Mouse (Mus musculus) 3T3-L1 (cell line): ENCODE measurements at regions not wholly inside any gene's neighbourhood (a gene's known extent, or its start where the extent isn't known, plus 50 kb on each side); places are given as distances from the start of the nearest gene placed in this dataset.

Experiments
- DNase-seq: peaks from one replicate; pipeline ENCODE4 v3.0.0-alpha.2; 2015; ENCODE audit warnings: low read depth, low spot score

DNA sequence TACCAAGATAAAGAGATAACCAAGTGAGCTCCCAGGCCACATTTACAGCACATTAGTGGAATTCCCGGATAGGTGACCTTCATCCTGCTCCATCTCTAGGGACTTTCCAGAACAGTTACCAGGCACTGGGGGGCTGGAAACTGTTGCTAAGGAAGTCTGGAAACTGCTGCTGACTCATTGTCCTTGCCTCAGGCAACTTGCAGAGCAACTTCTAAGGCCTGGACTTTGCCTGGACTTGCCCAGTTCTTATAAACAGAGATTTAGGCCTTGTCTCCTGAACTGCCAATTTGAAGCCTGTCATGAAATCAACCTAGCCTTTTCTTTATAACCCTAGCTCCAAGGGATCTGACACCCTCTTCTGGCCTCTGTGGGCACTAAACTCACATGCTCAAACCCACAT is 224.0 kb upstream of the Gm6657 start:
- DNase-seq = peak; percentile 98

DNA sequence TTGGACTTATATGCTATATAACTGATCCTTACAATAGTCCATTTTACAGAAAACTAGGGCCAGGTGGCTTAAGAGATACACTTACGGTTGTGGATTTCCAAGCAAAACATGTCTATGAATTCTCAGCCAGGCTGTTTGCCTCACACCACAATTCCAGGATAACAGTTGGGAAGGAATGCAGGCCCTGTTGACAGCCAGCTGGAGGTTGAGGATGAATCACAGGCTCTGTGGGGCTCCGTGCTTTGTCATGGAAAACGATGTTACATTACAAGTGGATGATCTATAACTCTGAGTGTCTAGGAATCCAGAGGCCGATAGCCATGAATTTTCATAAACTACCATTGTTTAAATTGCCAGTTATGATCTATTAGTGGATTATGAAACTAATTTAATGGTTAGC is 221.9 kb upstream of the Gm6657 start:
- peak; percentile 81 for DNase-seq

DNA sequence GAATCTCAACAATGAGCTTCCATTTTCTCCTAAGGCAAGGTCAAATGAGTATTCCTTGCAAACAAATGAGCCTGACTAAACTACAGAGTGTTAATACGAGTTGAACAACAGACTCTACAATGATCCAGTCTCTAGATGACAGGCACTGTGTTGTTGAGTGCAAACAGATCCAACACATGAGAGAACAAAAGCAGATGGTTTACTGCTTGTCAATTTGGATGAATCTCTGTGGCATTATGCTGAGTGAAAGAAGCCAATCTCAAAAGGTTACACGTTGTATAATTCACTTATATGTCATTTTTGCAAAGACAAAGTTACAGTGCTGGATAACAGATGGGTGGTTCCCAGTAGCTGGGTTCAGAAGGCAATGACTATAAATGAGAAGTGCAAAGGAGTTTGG is 217.1 kb upstream of the Gm6657 start:
- DNase-seq = no peak

DNA sequence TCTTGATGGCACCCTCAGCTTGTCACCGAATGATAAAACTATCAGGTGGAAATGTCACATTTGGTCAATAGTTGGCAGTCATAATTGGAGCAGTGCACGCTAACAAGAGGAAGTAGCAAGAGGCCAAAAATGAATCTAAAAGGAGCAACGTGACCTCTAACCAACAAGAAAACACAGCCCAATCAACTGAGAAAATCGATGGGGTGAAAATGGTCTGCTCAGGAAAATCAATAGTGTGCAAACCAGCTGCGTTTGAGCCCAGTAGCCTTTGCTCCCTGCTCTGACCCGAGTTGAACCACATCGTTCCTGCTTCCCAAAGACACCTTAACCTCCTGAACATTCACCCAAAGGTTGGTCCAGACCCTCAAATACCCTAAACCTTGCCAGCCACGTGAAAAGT is 207.3 kb upstream of the Gm6657 start:
- DNase-seq = no peak

DNA sequence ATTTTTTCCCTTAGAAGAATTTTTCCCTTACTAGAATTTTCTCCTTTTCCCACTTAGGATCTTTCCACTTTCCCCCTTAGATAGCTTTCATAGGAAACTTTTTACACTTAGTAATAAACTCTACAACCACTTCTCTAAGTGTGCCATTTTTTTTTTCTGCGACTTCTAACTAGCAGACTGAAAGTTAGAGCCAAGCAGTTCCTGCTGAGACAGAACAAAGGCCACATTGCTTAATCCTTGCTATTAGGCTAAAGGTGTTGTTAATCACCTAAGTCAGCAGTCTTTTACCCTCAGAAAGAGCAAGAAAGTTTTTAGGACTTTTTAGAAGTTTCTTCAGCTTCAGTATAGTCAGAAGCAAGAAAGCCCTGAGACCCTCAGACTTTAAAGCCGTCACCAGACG is 204.3 kb upstream of the Gm6657 start:
- no peak for DNase-seq

DNA sequence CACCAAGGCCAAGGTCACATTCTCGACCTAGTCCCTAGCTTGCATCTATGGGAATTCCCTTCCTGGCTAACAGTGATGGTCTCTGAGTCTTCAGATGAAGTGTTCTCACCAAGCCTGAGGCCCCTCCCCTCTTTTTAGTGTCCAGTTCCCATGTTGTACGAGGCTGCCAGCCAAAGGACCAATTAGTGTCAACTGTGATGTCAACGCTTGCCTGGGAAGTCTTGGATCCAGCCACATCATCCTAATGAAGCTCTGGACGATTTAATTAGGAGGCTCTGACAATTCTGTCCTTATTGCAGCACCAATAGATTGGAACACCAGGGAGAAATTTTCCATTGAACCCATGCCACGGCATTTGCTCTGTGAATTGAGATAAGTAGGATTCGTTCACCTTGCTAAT is 202.4 kb upstream of the Gm6657 start:
- no peak for DNase-seq

DNA sequence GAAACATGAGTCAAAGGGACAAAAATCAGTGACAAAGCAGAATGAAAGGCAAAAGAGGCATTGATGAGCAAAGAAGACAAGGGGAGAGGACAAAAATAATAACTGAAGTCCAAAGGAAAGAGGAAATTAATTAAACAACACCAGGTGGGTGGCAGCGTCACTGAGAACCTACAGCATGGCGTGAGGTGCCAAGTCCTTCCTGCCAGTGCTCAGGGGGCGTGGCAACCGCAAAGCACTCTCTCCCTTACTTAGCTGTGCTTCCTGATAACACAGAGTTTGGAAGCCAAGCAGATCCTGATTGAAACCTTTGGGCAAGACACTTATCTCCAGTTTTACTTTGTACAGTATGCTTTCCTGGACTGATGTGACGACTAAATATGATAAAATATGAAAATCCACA is 199.9 kb upstream of the Gm6657 start:
- DNase-seq = no peak

DNA sequence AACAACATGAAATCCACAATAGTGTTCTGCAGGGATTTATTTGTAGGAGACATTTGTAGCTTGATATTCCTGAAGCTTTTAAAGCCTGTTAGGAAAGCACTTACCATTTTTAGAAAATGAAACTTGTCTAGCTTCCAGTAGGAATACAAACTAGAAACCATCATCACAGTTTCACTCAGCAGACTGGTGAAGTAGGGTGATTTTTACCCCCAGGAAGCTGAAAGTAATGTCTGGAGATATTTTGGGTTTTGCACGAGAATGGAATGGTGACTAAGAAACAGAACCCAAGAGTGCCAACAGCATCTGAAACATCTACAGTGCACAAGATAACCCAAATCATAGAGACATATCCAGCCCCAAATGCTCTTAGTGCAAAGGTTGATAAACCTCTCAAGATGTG is 196.1 kb upstream of the Gm6657 start:
- no peak for DNase-seq

DNA sequence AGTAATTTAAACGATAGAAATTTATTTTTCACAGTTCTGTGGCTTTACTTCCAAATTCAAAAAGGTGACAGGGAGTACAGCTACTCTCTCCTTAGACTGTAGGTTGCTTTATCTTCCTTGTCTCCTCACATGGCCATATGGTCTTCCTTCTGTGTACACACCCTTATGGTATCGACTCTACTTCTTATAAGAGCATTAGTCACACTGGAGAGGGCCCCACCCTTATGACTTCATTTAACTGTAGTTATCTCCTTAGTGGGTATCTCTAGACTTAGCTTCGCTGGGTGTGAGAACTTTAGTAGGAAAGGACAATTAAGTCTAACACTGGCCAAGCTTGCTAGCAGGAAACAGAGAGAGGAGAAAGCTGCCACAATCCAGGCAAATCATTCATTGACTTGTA is 193.6 kb upstream of the Gm6657 start:
- no peak for DNase-seq

DNA sequence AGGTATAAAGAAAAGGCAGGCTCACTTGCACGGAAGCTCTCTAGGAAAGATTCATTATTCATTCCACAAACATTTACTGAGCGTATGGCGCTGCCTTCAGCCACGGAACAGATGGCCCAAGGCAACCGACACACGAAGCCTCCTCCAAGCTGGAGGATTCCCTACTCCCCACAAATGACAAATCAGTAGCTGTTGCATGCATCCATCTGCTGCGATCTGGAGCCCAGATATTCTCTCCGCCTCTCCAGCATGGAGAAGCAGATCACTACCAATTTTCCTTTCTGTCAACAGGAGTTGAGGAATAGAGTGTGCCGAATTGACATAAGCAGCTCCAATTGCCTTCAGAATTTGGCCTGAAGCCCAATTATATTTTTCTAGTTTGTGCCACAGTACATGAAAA is 192.2 kb upstream of the Gm6657 start:
- DNase-seq = no peak

DNA sequence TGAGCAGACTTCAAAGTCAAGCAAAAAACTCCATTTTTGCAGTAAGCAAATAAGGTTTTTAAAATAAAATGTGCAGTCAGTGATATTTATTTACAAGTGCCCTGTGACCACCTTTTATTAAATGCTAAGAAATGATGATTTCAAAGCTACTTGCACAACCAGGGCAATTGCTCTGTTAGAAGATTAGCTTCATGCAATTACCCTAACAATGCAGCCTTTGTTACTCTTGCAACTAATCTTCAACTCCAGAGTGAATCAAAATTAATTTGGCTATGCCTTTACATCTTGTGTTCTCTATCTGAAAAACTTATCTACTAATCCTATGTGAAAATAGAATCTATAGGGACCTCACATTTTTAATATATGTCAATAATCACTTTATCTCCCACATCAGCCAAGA is 160.3 kb upstream of the Gm6657 start:
- DNase-seq = no peak

DNA sequence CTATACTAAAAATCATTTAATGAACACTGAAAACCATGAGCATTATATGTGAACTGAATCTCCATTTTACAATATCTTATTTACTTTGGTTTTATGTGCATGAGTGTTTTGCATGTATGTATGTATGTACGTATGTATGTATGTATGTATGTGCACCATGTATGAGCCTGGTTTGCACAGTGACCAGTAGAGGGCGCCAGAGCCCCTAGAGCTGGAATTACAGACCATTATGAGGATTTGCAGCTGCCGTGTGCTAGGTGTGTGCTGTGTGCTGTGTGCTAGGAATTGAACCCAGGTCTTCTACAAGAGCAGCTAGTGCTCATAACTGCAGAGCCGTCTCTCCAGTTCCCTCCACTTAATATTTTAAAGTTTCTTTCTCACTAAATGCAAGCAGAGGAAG is 147.5 kb upstream of the Gm6657 start:
- no peak for DNase-seq

DNA sequence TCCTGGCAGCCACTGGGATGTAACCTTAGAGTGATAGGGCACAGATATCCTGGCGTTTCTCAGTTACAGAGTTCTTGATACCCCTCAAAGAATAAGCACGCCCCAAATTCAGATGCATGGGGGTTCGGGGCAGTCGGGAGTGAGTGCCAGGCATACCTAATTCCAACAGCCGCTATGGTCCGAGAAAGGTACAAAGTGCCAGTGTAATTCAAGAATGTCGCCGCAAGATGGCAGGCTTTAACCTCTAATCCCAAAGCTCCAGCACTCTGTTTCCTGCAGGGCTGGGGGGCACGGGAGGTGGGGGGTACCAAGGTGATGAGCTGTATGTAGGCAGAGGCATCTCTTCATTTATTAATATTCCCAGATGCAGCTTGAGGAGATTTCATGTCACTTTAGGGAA is 138.1 kb upstream of the Gm6657 start:
- peak; percentile 61 for DNase-seq

DNA sequence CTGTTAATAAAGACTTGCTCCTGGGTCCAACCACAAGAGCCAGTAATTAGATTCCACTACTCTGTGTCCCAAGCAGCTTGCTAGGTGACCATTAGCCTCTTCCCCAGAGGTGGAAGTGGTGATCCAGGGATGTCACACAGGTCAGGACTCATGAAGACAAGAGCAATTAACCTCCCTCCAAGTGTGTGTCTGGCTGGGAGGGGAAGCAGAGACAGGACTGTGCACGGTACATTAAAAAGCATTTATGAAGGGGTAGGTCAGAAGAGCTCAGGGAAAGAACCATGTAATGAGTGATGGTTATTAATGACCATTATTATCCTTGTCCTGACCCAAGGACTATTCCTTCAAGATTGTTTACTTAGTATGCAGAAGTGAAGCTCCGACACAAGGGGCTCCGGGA is 136.9 kb upstream of the Gm6657 start:
- no peak for DNase-seq

DNA sequence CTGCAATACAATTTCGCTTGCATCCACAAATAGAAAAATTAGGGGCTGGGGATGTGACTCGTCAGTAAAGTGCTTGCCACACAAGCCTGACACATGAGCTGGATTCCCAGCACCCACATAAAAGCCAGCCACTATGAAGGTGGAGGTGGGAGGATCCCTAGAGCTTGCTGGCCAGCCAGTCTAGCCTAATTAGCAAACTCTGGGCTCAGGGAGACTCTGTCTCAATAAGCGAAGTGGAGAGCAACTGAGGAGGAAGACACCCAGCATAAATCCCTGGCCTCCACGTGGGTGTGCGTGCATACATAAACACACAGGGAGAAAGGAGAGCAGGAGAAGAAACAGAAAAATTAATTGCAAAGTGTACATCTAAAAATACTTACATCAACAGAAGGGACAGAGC is 134.1 kb upstream of the Gm6657 start:
- no peak for DNase-seq

DNA sequence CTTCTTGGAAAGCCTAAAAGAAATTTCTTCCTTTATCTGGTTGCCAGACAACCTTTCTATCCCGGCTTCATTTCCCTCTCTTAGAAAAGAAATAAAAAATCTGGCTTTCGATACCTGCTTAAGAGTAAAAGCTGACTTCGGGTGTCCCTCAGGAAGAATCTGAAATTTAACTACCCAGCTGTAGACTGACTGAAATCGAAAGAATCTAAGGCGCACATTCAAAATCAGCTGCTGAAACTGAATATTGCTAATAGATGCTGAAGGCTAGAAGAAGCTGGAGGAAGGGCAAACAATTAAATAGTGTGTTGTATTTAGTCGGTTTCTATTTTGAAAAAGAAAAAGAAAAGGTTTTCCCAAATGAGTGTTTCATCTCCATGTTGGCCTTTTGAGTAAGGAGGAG is 128.0 kb upstream of the Gm6657 start:
- DNase-seq = no peak

DNA sequence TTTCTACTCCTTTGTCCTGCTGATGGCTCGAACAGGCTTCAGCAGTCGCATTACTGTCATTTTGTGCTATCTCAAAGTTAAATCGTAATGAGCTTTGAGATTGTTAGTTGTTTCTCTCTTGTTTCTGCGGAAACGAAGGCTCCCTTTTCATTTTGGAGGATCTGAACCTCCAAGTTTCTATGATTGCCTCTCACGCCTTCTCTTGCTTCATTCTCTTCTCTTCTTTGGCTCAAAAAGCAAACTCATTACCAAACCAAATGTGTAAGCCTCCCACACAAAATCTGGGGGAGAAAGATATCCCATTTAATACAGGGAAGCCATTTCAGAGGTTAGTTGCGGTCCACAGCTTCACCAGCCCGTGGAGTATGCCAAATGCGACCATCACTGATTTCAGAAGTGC is 121.1 kb upstream of the Gm6657 start:
- DNase-seq = no peak

DNA sequence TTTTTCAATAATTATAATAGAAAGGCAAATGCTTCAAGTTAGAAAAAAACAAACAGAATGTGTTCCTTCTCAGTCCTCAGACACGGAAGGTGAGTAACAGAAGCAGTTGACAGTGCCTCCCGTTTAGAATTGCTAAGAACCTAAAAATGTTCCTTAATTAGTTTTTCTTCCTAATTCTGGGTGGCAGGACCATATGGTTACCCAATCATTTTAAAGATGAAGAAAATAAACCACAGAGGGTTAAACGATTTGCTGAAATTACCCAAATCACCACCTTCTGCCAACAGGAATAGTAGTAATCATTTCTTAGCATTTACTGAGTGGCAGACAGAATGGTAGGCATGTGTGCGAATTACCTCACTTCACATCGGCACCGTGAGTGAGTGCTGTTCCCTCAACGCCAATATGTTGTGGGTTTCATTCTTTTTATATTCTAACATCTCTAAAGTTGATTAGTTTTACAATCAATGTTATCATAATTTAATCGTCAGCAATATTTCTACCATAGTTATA is 119.7 kb upstream of the Gm6657 start:
- DNase-seq = no peak

DNA sequence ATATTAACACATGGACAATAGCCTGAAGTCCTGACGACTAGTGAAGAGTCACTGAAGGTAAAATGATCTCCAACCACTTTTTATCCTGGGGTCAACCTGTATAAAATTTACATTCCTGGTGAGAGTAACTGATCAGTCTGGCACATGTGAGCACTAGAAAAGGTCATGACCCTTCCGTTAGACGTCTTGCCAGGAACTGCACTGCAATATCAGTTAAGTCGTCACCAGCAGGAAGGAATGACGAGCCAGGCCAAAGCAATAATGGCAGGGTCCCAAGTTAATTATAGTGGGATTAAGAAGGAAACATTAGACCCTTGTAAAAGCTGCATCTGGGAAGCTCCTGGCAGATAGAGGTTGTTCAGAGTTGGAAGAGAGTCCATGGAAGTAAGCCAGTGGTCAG is 116.8 kb upstream of the Gm6657 start:
- DNase-seq = no peak

DNA sequence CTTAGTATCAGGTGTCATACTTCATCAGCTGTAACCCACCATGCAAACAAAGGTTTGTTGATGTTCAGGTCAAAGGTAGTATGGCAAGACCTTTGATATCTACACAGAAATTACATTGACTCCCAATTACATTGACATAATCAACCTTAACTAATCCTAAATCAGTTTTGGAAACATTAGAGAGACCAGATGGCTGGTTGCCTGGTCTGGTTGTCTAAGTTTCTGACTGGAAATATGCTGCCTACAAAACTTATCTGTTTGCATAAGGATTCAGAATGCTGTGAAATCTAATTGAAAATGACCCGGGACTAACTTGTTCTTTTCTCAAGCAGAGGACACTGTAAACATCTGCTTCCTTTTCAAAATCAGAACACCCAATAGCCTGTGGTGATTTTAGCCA is 111.9 kb upstream of the Gm6657 start:
- no peak for DNase-seq

DNA sequence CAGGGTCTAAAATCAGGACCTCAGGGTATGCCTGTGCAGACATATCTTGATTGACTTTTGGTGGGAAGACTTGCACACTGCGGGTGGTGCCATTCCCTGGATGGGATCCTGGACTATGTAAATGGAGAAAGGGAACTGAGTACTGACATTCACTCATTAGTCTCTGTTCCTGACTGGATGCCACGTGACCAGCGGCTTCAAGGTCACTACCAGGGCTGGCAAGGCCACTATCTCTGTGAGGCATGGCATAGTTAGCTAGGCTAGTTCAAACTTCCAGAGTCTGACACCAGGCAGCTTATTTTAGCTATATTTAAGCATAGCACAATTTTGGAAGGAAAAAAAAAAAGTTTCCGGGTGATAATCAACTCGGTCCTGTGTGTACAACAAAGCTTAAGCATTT is 108.0 kb upstream of the Gm6657 start:
- no peak for DNase-seq

DNA sequence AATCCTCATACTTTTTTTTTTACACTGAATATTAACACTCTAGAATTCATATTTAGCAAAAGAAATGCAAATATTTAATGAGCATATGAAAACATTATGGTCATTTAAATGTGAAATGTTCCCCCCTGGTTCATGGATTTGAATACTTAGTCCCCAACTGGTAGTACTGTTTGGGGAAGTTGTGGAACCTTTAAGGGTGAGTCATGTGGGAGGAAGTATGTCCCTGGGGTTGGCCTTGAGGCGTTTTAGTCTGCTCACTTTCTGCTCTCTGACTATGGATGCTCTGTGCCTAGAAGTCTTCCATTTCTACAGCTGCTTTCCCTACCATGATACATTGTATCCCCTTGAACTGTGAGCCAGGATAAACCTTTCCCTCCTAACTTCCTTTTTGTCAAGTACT is 106.1 kb upstream of the Gm6657 start:
- no peak for DNase-seq

DNA sequence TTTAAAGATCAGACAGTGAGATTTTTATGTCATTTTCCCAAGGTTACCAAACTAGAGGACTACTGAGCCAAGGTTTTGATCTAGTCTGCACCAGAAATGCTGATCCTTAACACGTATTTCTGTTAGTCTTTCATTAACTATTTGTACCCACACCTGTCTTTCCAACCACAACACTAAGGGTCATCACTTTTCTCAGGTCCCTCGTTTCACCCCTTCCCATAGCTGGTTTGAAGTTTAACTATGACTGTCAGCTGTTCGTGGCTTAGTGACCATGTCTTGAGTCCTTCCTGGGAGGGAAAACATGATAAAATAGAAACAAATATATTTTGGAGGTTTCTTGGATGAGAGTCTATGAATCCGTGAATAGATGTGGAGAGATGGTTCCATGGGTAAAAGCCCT is 99.6 kb upstream of the Gm6657 start:
- DNase-seq = no peak

DNA sequence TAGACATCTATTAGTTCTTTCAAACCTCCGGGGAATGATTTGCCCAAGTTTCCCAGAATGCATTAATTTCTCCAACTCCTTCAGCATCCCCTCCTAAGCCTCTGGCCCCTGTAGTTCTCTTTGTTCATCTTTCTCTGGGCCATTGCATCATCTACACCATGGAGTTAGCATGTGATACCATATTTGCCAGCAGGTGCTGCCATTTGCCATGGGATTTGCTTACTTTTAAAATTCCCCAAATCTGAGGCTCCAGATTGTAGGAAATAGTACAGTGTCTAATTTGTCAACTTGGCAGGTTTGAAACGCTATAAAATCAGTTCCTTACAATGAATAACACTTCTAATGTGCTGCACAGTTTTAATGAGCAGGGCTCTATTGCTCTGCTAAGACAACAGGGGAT is 98.7 kb upstream of the Gm6657 start:
- DNase-seq = no peak

DNA sequence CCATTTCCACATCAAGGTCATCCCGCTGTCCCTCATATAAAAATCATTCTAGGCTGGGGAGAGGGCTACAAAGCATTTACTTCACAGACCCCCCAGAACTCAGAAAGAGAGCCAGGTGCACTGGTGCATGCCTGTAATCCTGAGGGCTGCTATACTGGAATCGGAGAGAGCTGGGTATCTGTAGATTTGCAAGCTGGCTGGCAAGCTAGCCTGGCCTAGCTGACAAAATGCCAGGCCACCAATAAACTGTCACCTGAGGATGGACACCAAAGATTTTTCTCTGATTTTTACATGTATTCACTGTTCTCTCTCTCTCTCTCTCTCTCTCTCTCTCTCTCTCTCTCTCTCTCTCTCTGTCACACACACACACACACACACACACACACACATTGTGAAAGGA is 98.1 kb upstream of the Gm6657 start:
- no peak for DNase-seq
